Mouse (Mus musculus): ENCODE measurements at regions not wholly inside any gene's neighbourhood (a gene's known extent, or its start where the extent isn't known, plus 50 kb on each side); places are given as distances from the start of the nearest gene placed in this dataset.

- DNase-seq: no peak
Observed at GRCm38 (mm10) chr7:117875241-117875640, 240.7 kb downstream of the Rps15a start.

- DNase-seq: no peak
Observed at GRCm38 (mm10) chr7:117859419-117859818, 256.6 kb downstream of the Rps15a start.

DNA sequence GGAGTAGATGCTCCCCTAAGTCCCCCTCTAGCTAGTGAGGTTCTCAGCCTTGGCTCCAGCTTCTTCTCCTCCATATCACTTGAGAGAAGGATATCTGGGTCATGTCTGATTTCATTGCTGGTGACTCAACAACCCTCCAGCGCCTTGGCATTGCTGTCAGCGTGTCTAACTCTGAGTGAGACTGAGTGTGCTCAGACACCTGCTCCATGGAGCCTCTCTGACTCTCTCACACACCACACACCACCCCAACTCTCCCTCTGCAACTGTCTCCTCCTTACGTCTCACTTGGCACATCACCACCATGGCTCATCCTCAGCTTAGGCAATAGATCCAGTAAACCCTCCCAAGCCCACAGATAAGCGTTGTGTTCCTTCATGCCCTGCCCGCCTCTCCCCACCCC lies 260.0 kb downstream of the Rps15a start:
- no peak for DNase-seq

DNA sequence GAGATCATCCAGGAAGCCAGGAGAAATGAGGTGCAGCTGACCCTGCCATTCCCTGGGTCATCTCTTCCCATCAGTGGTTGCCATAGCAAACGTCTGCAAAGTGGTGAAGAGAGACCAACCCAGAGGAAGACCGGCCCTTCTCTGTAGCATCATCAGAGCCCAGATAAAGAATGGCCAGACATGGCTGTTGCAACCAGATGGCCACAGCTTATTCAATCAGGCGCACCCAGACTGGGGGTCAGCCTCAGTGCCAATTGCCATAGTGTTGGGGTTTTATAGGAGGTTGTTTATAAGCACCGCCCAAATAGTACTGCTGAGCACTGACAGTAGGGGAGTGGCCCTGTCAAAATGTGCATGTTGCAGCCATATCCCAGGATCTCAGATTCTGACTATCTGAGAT lies 262.3 kb downstream of the Rps15a start:
- no peak for DNase-seq

DNA sequence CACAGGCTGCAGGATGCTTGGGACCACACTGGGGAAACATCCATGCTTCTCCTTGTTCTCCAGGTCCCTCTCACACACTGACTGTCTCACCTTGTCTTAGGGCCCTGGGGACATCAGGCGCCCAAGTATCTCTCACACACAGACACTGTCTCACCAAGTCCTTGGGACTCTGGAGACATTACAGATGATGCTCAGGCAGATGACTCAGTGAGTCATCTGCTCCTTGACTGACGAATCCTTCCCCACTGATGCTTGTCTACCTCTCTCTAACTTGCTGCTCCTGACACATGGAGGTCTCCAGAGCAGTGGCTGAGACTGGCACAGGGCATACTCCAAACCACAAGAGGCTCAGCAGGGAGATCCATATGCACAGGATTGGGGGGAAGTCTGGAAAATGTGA lies 263.1 kb downstream of the Rps15a start:
- no peak for DNase-seq

- no peak for DNase-seq
Observed at GRCm38 (mm10) chr7:117850822-117851221, 265.2 kb downstream of the Rps15a start.

- DNase-seq: no peak
Observed at GRCm38 (mm10) chr7:117846041-117846440, 269.9 kb downstream of the Rps15a start.

GRCm38 (mm10) chr7:117842780-117843179 lies 273.2 kb downstream of the Rps15a start:
- no peak for DNase-seq

GRCm38 (mm10) chr7:117795035-117795434 lies 321.0 kb downstream of the Rps15a start:
- DNase-seq: no peak

DNA sequence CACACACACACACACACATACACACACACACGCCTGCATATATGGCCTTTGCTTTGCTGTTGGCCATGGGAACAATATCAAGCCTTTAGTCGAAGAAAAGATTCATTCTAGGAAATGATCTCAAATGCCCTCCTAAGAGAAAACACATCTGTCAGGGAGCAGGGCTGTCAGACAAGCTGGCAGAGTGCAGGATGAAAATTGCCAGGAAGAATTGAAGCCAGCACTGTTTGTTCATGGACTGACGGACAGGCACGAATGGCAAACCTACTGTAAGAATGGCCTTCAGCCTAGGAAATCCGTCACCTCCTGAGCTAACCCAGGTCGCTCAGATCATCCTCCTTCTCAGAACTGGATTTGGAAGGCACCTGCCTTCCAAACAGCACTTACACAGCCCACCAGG lies 322.0 kb downstream of the Rps15a start:
- DNase-seq: no peak

- no peak for DNase-seq
Observed at GRCm38 (mm10) chr7:117792456-117792855, 323.5 kb downstream of the Rps15a start.

GRCm38 (mm10) chr7:117778996-117779395 lies 337.0 kb downstream of the Rps15a start:
- DNase-seq: no peak

GRCm38 (mm10) chr7:117777921-117778320 lies 338.1 kb downstream of the Rps15a start:
- no peak for DNase-seq

GRCm38 (mm10) chr7:117771836-117772235 lies 344.2 kb downstream of the Rps15a start:
- DNase-seq: no peak

DNA sequence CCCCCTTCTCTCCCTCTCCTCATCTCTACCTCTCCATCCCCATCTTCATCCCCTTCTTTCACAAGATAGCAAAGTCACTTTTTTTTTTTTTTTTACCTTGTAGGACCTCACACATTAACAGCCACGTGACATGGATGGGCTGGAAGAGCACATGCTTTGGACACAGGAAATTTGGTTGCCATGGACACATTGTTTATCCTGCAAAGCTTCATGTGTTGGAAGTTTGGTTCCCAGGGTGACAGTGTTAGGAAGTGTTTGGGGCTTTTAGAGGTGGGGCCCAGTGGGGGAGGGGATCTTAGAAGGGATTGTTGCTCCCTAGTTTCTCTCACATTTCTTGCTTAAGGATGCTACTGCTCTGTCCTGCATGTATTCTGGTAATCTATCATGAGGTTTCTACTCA lies 356.5 kb downstream of the Rps15a start:
- no peak for DNase-seq

GRCm38 (mm10) chr7:117757033-117757432 lies 359.0 kb downstream of the Rps15a start:
- no peak for DNase-seq

DNA sequence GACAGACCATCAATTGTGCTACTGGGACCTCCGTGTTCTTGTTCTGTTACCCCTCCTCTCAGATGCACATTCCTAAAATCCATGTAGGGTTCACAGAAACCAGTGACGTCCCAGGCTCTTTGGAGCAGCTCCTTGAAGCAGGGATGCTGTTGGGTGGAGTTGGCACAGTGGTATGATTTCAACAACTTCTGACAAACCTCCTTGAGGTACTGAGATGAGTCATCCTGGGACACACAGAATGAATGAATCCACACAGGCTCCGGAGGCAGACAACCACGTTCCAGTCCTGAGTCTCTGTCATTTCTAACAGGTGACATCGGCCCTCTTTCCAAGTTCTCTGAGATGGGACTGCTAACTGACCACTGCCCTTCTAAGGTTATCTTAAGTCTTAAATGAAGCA lies 360.2 kb downstream of the Rps15a start:
- no peak for DNase-seq

- DNase-seq: no peak
Observed at GRCm38 (mm10) chr7:117753296-117753695, 362.7 kb downstream of the Rps15a start.

- no peak for DNase-seq
Observed at GRCm38 (mm10) chr7:117752302-117753185, 363.4 kb downstream of the Rps15a start.

- DNase-seq: no peak
Observed at GRCm38 (mm10) chr7:117747991-117748390, 367.2 kb downstream of the Xylt1 start.

DNA sequence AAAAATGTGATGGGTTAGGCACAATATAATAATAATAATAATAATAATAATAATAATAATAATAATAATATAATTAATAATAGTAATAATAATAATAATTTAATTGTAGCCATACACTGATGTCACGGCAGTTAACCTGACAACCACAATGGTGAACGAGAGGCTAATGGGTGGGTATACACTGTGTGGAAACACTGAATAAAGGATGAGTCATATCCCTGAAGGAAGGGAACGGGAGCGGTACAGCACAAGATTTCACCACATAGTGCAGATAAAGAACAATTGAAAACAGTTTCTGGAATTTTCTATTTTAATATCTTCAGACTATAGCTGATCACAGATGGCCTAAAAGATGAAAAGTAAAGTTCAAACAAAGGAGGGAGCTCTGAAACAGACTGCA lies 365.6 kb downstream of the Xylt1 start:
- no peak for DNase-seq

DNA sequence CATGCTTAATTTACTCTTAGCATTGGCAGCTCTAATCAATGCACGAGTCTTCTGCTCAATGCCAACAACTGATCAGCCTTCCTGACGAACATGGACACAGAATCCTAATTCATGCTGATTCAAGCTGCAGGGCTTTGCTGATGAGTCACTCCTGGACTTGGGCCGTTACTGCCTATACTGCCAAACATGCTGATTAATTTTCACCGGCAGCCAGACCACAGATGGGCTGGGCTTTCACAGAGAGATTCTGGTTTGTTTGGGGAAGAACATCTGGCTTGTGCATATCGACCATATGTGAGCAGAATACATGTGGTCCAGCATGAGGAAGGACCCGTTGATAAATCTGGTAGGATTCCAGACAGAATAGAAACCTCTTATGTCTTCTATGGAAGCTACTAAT lies 358.9 kb downstream of the Xylt1 start:
- DNase-seq: peak; percentile 29

DNA sequence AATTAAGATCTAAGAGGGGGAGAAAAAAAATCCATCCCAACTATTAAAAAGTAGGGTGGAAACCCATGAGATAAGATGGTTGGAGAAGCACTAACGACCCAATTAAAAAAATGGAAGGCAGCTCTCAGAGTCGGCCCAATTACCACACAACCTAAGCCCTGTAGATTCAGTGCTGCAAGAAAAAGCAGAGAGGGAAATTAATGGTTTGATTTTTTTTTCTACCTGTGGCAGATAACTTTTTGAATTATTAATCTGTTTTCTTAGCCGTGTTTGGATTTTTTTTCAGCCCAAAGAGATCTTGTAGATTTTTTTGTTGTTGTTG lies 354.9 kb downstream of the Xylt1 start:
- no peak for DNase-seq

DNA sequence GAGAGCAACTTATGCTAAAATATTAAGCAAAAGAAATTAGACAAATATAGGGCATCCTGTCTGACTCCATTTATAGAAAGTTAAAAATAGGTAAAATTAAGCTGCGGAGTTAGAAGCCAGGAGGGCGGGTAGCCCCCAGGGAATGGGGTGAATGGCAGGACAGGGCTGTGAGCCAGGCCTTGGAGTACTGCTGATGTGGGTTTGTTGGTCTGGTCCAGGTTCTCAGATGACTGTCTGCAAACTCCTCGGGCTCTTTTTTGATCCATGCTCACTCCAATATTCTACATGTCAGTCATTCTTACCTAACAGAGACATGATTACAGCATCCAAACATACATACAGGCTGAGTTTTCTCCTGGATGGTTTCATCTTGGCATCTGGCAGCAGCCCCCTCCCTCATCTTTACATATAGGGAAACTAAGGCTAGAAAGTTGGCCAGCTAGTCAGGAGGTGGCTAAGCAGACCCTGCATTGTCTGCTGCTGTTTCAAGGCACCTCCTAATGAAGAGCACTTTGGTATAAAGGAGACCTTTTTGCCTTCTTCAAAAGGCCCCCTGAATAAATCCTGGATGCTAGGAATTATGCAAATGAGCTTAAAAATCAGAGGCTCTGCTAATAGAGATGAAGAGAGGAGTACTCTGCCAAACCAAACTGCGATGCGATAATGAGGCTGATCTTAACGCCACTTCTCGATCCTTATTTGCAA lies 354.4 kb downstream of the Xylt1 start:
- DNase-seq: no peak

Measured in heart, postnatal 4 days (tissue).